Mouse (Mus musculus) urinary bladder, postnatal 25 days (tissue): ENCODE results near the gene Barx2.

Experiments
- DNase-seq: peaks from one replicate; pipeline ENCODE4 v3.0.0; 2022; ENCODE audit warnings: low spot score

Gene Barx2

GRCm38 (mm10) chr9:31808753-31809152 lies 104.5 kb downstream of the Barx2 start:
- DNase-seq = no peak

GRCm38 (mm10) chr9:31802641-31803040 lies 110.6 kb downstream of the Barx2 start:
- DNase-seq = no peak
